Mouse (Mus musculus) embryonic fibroblast, embryonic 13.5 days (primary cell): ENCODE results near the gene Ttc23.

ENCODE experiments used
- CTCF ChIP-seq: IDR thresholded peaks from 2 replicates; pipeline ENCODE4 v1.5.1; 2011; ENCODE audit warnings: mild to moderate bottlenecking, control low read depth, low read length, moderate library complexity, borderline replicate concordance; ENCODE audit not compliant: insufficient read depth
- POLR2A ChIP-seq: IDR thresholded peaks from 2 replicates; pipeline ENCODE4 v1.6.1; 2011; ENCODE audit warnings: low read depth, mild to moderate bottlenecking, control low read depth, low read length, moderate library complexity

DNA sequence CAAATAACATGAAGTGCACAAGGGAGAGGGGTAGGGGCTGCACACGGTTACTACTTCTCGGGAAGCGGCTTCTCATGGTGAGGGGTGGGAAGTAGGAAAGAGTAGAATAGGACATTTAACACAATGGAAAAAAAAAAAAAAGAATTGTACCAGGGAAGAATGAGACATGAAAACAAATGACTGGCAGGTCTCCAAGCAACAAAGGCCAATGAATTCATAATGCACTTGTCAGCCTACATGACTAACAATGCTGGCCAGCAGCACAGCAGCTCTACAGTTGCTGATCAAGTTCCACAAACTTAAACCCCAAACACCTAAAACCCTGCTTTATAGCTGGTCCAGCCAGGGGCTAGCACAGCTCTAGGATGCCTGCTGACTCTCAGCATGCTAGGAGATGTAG lies 8.2 kb upstream of the Ttc23 start:
- TF ChIP-seq CTCF (no peak), POLR2A (no peak)
